Mouse (Mus musculus) lung, embryonic 14.5 days (tissue): ENCODE data around the gene Ell2. TPM values are rescaled to one million over a fixed set of nuclear protein-coding genes. Genes with fewer than 3 reads are reported as not detected.

Experiments used
- ATAC-seq: fragments of 200-750 bp; cut with Nextera tagmentation; 2 replicates; pipeline ENCODE4 v1.8.0; 2017; ENCODE audit warnings: mild to moderate bottlenecking, moderate TSS enrichment, moderate library complexity; ENCODE audit not compliant: insufficient read depth
- DNase-seq: peaks from one replicate; pipeline ENCODE4 v3.0.0-alpha.2; 2015
- H3K27ac ChIP-seq: fragments of 300-500 bp; sonication (generic); 2 replicates; pipeline ENCODE4 v1.5.1; 2014; ENCODE audit warnings: low read depth, mild to moderate bottlenecking, moderate library complexity
- H3K27me3 ChIP-seq: fragments of 300-500 bp; sonication (generic); 2 replicates; pipeline ENCODE4 v1.6.1; 2014; ENCODE audit warnings: low read length, control low read depth; ENCODE audit not compliant: insufficient read depth
- H3K36me3 ChIP-seq: fragments of 300-500 bp; sonication (generic); 2 replicates; pipeline ENCODE4 v1.6.1; 2014; ENCODE audit warnings: control low read depth; ENCODE audit not compliant: insufficient read depth
- H3K4me1 ChIP-seq: fragments of 300-500 bp; sonication (generic); 2 replicates; pipeline ENCODE4 v1.6.1; 2014; ENCODE audit warnings: antibody characterized with exemption, control low read depth; ENCODE audit not compliant: insufficient read depth
- H3K4me2 ChIP-seq: fragments of 300-500 bp; sonication (generic); 2 replicates; pipeline ENCODE4 v1.6.1; 2014; ENCODE audit warnings: mild to moderate bottlenecking
- H3K4me3 ChIP-seq: fragments of 300-500 bp; sonication (generic); 2 replicates; pipeline ENCODE4 v1.5.1; 2014; ENCODE audit warnings: low read depth, low read length
- H3K9ac ChIP-seq: fragments of 300-500 bp; sonication (generic); 2 replicates; pipeline ENCODE4 v1.6.1; 2014
- H3K9me3 ChIP-seq: fragments of 300-500 bp; sonication (generic); 2 replicates; pipeline ENCODE4 v1.6.1; 2016; ENCODE audit warnings: low read depth, low read length, control low read depth
- CTCF ChIP-seq: IDR thresholded peaks from 2 replicates; pipeline ENCODE4 v1.5.1; 2016; ENCODE audit warnings: antibody characterized with exemption, low read depth
- whole genome bisulfite sequencing: fragments of 180-500 bp; shearing (Covaris S2); extraction: QIAGEN DNeasy Blood & Tissue Kit; methylation state at CpG from one replicate; pipeline ENCODE4 v1.1.7; 2014; 5-methylcytosine and 5-hydroxymethylcytosine counted together
- polyA plus RNA-seq: library from polyadenylated mRNA; unstranded; fragments of >200 nt; fragmentation: Nextera tagmentation; extraction: Ambion mirVana; gene quantifications from 2 replicates; pipeline ENCODE4 v1.2.1, GENCODE M21; 2014

Ell2 gene
- polyA plus RNA-seq, 1 experiment from 2014 or later = 3.7 TPM

- Histone ChIP-seq H3K4me3 (no peak overlapping the region), H3K27me3 (no peaks in the 10 kb centered on the region), H3K4me2 (no peak overlapping the region), H3K27ac (no peak overlapping the region), H3K36me3 (no peaks in the 10 kb centered on the region), H3K4me1 (no peaks in the 10 kb centered on the region), H3K9me3 (no peaks in the 10 kb centered on the region), H3K9ac (no peak overlapping the region)
- TF ChIP-seq CTCF = no peak
- WGBS = 68% methylated on average over 5 of the region's 5 CpGs
- no peak for DNase-seq
- ATAC-seq = no peak
These were observed 59.7 kb downstream of the Ell2 start for GRCm38 (mm10) chr13:75766238-75766637.

- Histone ChIP-seq H3K4me1 (no peaks in the 10 kb centered on the region), H3K9me3 (no peaks in the 10 kb centered on the region), H3K4me2 (no peak overlapping the region), H3K4me3 (no peak overlapping the region), H3K27ac (no peak overlapping the region), H3K27me3 (no peaks in the 10 kb centered on the region), H3K9ac (no peak overlapping the region), H3K36me3 (no peaks in the 10 kb centered on the region)
- WGBS = 79% methylated on average over 2 of the region's 2 CpGs
- no peak for TF ChIP-seq CTCF
- no peak for ATAC-seq
- no peak for DNase-seq
These were observed 60.4 kb downstream of the Ell2 start for GRCm38 (mm10) chr13:75766967-75767366.

- Histone ChIP-seq H3K9ac (no peak overlapping the region), H3K4me2 (no peak overlapping the region), H3K36me3 (no peaks in the 10 kb centered on the region), H3K27me3 (no peaks in the 10 kb centered on the region), H3K9me3 (no peaks in the 10 kb centered on the region), H3K4me3 (no peak overlapping the region), H3K27ac (no peak overlapping the region), H3K4me1 (no peaks in the 10 kb centered on the region)
- TF ChIP-seq CTCF = no peak
- WGBS = 95% methylated on average over 2 of the region's 2 CpGs
- DNase-seq (no peak), ATAC-seq (no peak)
These were observed 64.2 kb downstream of the Ell2 start for GRCm38 (mm10) chr13:75770744-75771143.

- no peaks in the 10 kb centered on the region for H3K4me1 ChIP-seq
- H3K27ac ChIP-seq = no peak overlapping the region
- no peak overlapping the region for H3K4me3 ChIP-seq
- H3K36me3 ChIP-seq = no peaks in the 10 kb centered on the region
- no peak for ATAC-seq
- no peaks in the 10 kb centered on the region for H3K9me3 ChIP-seq
- H3K9ac ChIP-seq = no peak overlapping the region
- DNase-seq = no peak
- 81% methylated on average over 4 of the region's 4 CpGs for WGBS
- H3K4me2 ChIP-seq = no peak overlapping the region
- TF ChIP-seq CTCF = no peak
- no peaks in the 10 kb centered on the region for H3K27me3 ChIP-seq
These were observed 64.8 kb downstream of the Ell2 start for GRCm38 (mm10) chr13:75771404-75771803.

- 78% methylated on average over 3 of the region's 3 CpGs for WGBS
- ATAC-seq = no peak
These were observed 65.6 kb downstream of the Ell2 start for GRCm38 (mm10) chr13:75771984-75772730.

GRCm38 (mm10) chr13:75775961-75776360 lies 69.4 kb downstream of the Ell2 start:
- DNase-seq (no peak), ATAC-seq (no peak)
- no peaks in the 10 kb centered on the region for H3K4me1 ChIP-seq
- no peaks in the 10 kb centered on the region for H3K36me3 ChIP-seq
- no peaks in the 10 kb centered on the region for H3K9me3 ChIP-seq
- H3K9ac ChIP-seq = no peak overlapping the region
- no peak overlapping the region for H3K4me3 ChIP-seq
- no peaks in the 10 kb centered on the region for H3K27me3 ChIP-seq
- no peak overlapping the region for H3K4me2 ChIP-seq
- H3K27ac ChIP-seq = no peak overlapping the region
- no peak for TF ChIP-seq CTCF

More at GRCm38 (mm10) chr13:75771984-75772730, 65.6 kb downstream of the Ell2 start:
- Histone ChIP-seq H3K27ac (no peak overlapping the region), H3K4me2 (no peak overlapping the region), H3K9me3 (no peaks in the 10 kb centered on the region), H3K4me1 (no peaks in the 10 kb centered on the region), H3K36me3 (no peaks in the 10 kb centered on the region), H3K27me3 (no peaks in the 10 kb centered on the region), H3K4me3 (no peak overlapping the region), H3K9ac (no peak overlapping the region)
- TF ChIP-seq CTCF = no peak
- no peak for DNase-seq

GRCm38 (mm10) chr13:75776692-75777091 lies 70.1 kb downstream of the Ell2 start:
- TF ChIP-seq CTCF = no peak
- no peak for ATAC-seq

More at GRCm38 (mm10) chr13:75776692-75777091, 70.1 kb downstream of the Ell2 start:
- Histone ChIP-seq H3K4me1 (no peaks in the 10 kb centered on the region), H3K9ac (no peak overlapping the region), H3K9me3 (no peaks in the 10 kb centered on the region), H3K4me3 (no peak overlapping the region), H3K27me3 (no peaks in the 10 kb centered on the region), H3K4me2 (no peak overlapping the region), H3K27ac (no peak overlapping the region), H3K36me3 (no peaks in the 10 kb centered on the region)
- no peak for DNase-seq
- WGBS = 41% methylated on average over 1 of the region's 1 CpGs
